Mouse (Mus musculus): Measurements from ENCODE around the gene Olfr920. TPM values are rescaled to one million over a fixed set of nuclear protein-coding genes. Genes with fewer than 3 reads are reported as not detected.

Olfr920 gene
- 0.11 and 0.26 TPM in 2 replicates for total RNA-seq (2021)
- long read RNA-seq, experiment 1, result 0 reads
- long read RNA-seq, experiment 2, result 0 reads

- no peak for DNase-seq
These were observed at the start of gene Olfr920 for GRCm38 (mm10) chr9:38751999-38752398. Olfr920 (plus strand) TSS chr9:38752299.

GRCm38 (mm10) chr9:38718102-38718501, 34.0 kb upstream of the Olfr920 start, which contains the start of gene Vwa5a:
Vwa5a (plus strand) TSS chr9:38718268.
- peak; percentile 43 for DNase-seq

- peak; percentile 45 for DNase-seq
These were observed 33.1 kb upstream of the Olfr920 start for GRCm38 (mm10) chr9:38718927-38719441.

- no peak for DNase-seq
These were observed 28.1 kb upstream of the Olfr920 start for GRCm38 (mm10) chr9:38724044-38724443.

GRCm38 (mm10) chr9:38728218-38728617, 23.9 kb upstream of the Olfr920 start:
- no peak for DNase-seq

- DNase-seq, result no peak
These were observed 10.7 kb upstream of the Olfr920 start for GRCm38 (mm10) chr9:38741408-38741807.

- DNase-seq, result no peak
These were observed 7.3 kb upstream of the Olfr920 start for GRCm38 (mm10) chr9:38744619-38745315.

- DNase-seq, result no peak
These were observed 20.7 kb downstream of the Olfr920 start, which contains the start of gene Olfr921 for GRCm38 (mm10) chr9:38772768-38773167. Olfr921 (plus strand) TSS chr9:38773068.

- DNase-seq, result no peak
These were observed 40.6 kb downstream of the Olfr920 start for GRCm38 (mm10) chr9:38792689-38793088.

- no peak for DNase-seq
These were observed 53.6 kb downstream of the Olfr920 start for GRCm38 (mm10) chr9:38805696-38806095.

Other genes with a start within 250 kb of the Olfr920 start
- gene Olfr911-ps1, start 230.7 kb upstream of the Olfr920 start, total RNA-seq (2021), result not detected in 2 replicates
- gene Olfr910, start 214.4 kb upstream of the Olfr920 start, total RNA-seq (2021), result not detected in 2 replicates
- not detected in 2 replicates for gene Olfr912, start 172.1 kb upstream of the Olfr920 start, total RNA-seq (2021)
- not detected in 2 replicates for gene Olfr913, start 159.5 kb upstream of the Olfr920 start, total RNA-seq (2021)
- gene Olfr914, start 147.2 kb upstream of the Olfr920 start, total RNA-seq (2021), result not detected in 2 replicates
- gene Olfr916, start 92.4 kb upstream of the Olfr920 start, total RNA-seq (2021), result not detected in 2 replicates
- gene Olfr917, start 86.5 kb upstream of the Olfr920 start, total RNA-seq (2021), result not detected in 2 replicates
- gene Olfr918, start 77.7 kb upstream of the Olfr920 start, total RNA-seq (2021), result not detected in 2 replicates
- not detected in 2 replicates for gene Olfr919, start 48.6 kb upstream of the Olfr920 start, total RNA-seq (2021)
- gene Vwa5a, start 34.0 kb upstream of the Olfr920 start, total RNA-seq (2021), result 35.2 and 35.3 TPM in 2 replicates
- not detected in 2 replicates for gene Olfr921, start 20.8 kb downstream of the Olfr920 start, total RNA-seq (2021)
- not detected in 2 replicates for gene Olfr922, start 62.3 kb downstream of the Olfr920 start, total RNA-seq (2021)
- not detected in 2 replicates for gene Olfr923, start 74.2 kb downstream of the Olfr920 start, total RNA-seq (2021)
- gene Olfr924, start 92.2 kb downstream of the Olfr920 start, total RNA-seq (2021), result not detected in 2 replicates
- not detected in 2 replicates for gene Olfr26, start 102.8 kb downstream of the Olfr920 start, total RNA-seq (2021)
- gene Olfr926, start 124.8 kb downstream of the Olfr920 start, total RNA-seq (2021), result not detected in 2 replicates
- not detected in 2 replicates for gene Olfr930, start 177.5 kb downstream of the Olfr920 start, total RNA-seq (2021)
- gene Olfr933, start 220.0 kb downstream of the Olfr920 start, total RNA-seq (2021), result 0.19 and 0.38 TPM in 2 replicates
- gene Olfr934, start 236.0 kb downstream of the Olfr920 start, total RNA-seq (2021), result not detected in 2 replicates
- not detected in 2 replicates for gene Olfr935, start 247.4 kb downstream of the Olfr920 start, total RNA-seq (2021)